Mouse (Mus musculus) embryonic facial prominence, embryonic 11.5 days (tissue): ENCODE measurements at regions not wholly inside any gene's neighbourhood (a gene's known extent, or its start where the extent isn't known, plus 50 kb on each side); places are given as distances from the start of the nearest gene placed in this dataset.
"Not testable (repeated sequence)": the region's sequence is repeated elsewhere in the genome, so short reads cannot be mapped to it uniquely, and the experiment has no call there.

Experiments
- ATAC-seq: fragments of 200-750 bp; cut with Nextera tagmentation; replicated peaks from 2 replicates; pipeline ENCODE4 v1.8.0; 2017; ENCODE audit warnings: low read depth; ENCODE audit not compliant: insufficient number of reproducible peaks, low FRiP score, low TSS enrichment
- DNase-seq: peaks from one replicate; pipeline ENCODE4 v3.0.0-alpha.2; 2015; ENCODE audit warnings: low spot score
- H3K27ac ChIP-seq: fragments of 300-500 bp; sonication (generic); replicated peaks from 2 replicates; pipeline ENCODE4 v1.5.1; 2014; ENCODE audit warnings: mild to moderate bottlenecking, low read depth, low read length, control low read depth
- H3K27me3 ChIP-seq: fragments of 300-500 bp; sonication (generic); 2 replicates; pipeline ENCODE4 v1.6.1; 2014; ENCODE audit warnings: mild to moderate bottlenecking, low read length, moderate library complexity, mixed read lengths; ENCODE audit not compliant: control insufficient read depth, insufficient read depth
- H3K36me3 ChIP-seq: fragments of 300-500 bp; sonication (generic); replicated peaks from 2 replicates; pipeline ENCODE4 v1.6.1; 2014; ENCODE audit warnings: low read depth, mild to moderate bottlenecking, low read length, moderate library complexity, mixed read lengths; ENCODE audit not compliant: control insufficient read depth, insufficient read depth
- H3K4me1 ChIP-seq: fragments of 300-500 bp; sonication (generic); 2 replicates; pipeline ENCODE4 v1.6.1; 2014; ENCODE audit warnings: low read length, mixed read lengths; ENCODE audit not compliant: control insufficient read depth, insufficient read depth
- H3K4me2 ChIP-seq: fragments of 300-500 bp; sonication (generic); 2 replicates; pipeline ENCODE4 v1.6.1; 2014; ENCODE audit warnings: low read depth, mild to moderate bottlenecking, control low read depth, low read length, moderate library complexity
- H3K4me3 ChIP-seq: fragments of 300-500 bp; sonication (generic); 2 replicates; pipeline ENCODE4 v1.5.1; 2014; ENCODE audit warnings: low read depth, low read length, control low read depth
- H3K9ac ChIP-seq: fragments of 300-500 bp; sonication (generic); replicated peaks from 2 replicates; pipeline ENCODE4 v1.6.1; 2014; ENCODE audit warnings: mild to moderate bottlenecking, control low read depth, low read length
- H3K9me3 ChIP-seq: fragments of 300-500 bp; sonication (generic); replicated peaks from 2 replicates; pipeline ENCODE4 v1.6.1; 2016; ENCODE audit warnings: mild to moderate bottlenecking, low read length, inconsistent platforms, mixed read lengths; ENCODE audit not compliant: control insufficient read depth
- WGBS: fragments of 180-500 bp; shearing (Covaris S2); extraction: QIAGEN DNeasy Blood & Tissue Kit; methylation state at CpG from one replicate; pipeline ENCODE4 v1.1.7; 2014; 5-methylcytosine and 5-hydroxymethylcytosine counted together

GRCm38 (mm10) chr3:69669541-69669940 lies 52.2 kb upstream of the Nmd3 start:
- Histone ChIP-seq H3K4me2 (no peak overlapping the region), H3K27me3 (no peaks in the 10 kb centered on the region), H3K9me3 (no peaks in the 10 kb centered on the region), H3K4me3 (no peak overlapping the region), H3K9ac (no peak overlapping the region), H3K36me3 (no peaks in the 10 kb centered on the region), H3K27ac (no peak overlapping the region), H3K4me1 (no peaks in the 10 kb centered on the region)
- DNase-seq (no peak), ATAC-seq (no peak)
- 86% methylated on average over 10 of the region's 10 CpGs for WGBS

DNA sequence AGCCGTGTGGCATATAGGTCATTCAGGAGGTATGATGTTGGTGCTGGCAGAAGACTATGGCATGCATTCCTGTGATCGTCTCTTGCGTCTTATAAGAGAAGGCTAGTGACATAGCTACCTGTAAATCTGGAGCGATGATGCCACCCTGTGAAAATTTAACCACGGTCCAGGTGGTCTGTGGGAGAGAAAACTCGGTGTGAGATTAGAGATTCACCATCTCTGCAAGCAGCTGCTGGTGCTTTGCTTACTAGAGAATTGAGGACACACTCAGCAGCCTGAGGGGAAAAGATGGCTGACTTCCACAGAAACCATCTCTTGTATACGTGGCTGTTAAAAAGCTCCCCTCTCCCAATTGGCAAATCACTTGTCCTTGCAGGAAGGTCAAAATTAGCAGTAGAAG lies 54.0 kb upstream of the Nmd3 start:
- Histone ChIP-seq H3K4me1 (no peaks in the 10 kb centered on the region), H3K9ac (no peak overlapping the region), H3K27me3 (no peaks in the 10 kb centered on the region), H3K4me3 (no peak overlapping the region), H3K4me2 (no peak overlapping the region), H3K36me3 (no peaks in the 10 kb centered on the region), H3K27ac (no peak overlapping the region), H3K9me3 (no peaks in the 10 kb centered on the region)
- ATAC-seq (no peak), DNase-seq (no peak)
- 83% methylated on average over 7 of the region's 7 CpGs for WGBS

GRCm38 (mm10) chr3:69667359-69667758 lies 54.4 kb upstream of the Nmd3 start:
- no peaks in the 10 kb centered on the region for H3K27me3 ChIP-seq
- WGBS: 85% methylated on average over 3 of the region's 3 CpGs
- H3K4me3 ChIP-seq: no peak overlapping the region
- no peak for DNase-seq
- H3K36me3 ChIP-seq: no peaks in the 10 kb centered on the region
- H3K4me2 ChIP-seq: no peak overlapping the region
- no peak for ATAC-seq
- no peak overlapping the region for H3K9ac ChIP-seq
- H3K4me1 ChIP-seq: no peaks in the 10 kb centered on the region
- H3K9me3 ChIP-seq: no peaks in the 10 kb centered on the region
- H3K27ac ChIP-seq: no peak overlapping the region

DNA sequence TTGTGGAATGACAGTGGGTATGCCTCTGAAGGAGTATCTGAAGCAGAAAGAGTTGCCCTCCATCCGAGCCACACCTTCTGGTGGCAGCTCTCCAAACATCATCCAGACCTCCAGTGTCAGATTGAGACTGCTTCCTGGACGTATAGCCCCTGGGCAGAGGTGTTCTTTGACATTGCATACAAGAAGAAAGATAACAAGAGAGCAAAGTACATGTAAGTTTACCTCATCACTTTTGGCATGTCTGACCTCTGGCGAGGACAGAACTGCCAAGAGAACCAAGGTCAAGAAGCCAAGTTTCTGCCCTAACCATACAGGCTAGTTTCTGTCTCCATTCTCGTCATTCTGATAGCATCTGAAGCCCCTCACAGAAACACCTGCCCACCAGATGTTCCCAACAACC lies 57.5 kb upstream of the Nmd3 start:
- ATAC-seq (no peak), DNase-seq (no peak)
- Histone ChIP-seq H3K4me1 (no peaks in the 10 kb centered on the region), H3K9me3 (no peaks in the 10 kb centered on the region), H3K4me2 (no peak overlapping the region), H3K4me3 (no peak overlapping the region), H3K27me3 (no peaks in the 10 kb centered on the region), H3K36me3 (no peaks in the 10 kb centered on the region), H3K27ac (no peak overlapping the region), H3K9ac (no peak overlapping the region)
- 53% methylated on average over 4 of the region's 4 CpGs for WGBS

- H3K9me3 ChIP-seq: no peaks in the 10 kb centered on the region
- H3K4me2 ChIP-seq: no peak overlapping the region
- 77% methylated on average over 2 of the region's 2 CpGs for WGBS
- no peak overlapping the region for H3K4me3 ChIP-seq
- H3K4me1 ChIP-seq: no peaks in the 10 kb centered on the region
- no peaks in the 10 kb centered on the region for H3K36me3 ChIP-seq
- ATAC-seq (no peak), DNase-seq (no peak)
- no peak overlapping the region for H3K9ac ChIP-seq
- no peak overlapping the region for H3K27ac ChIP-seq
- H3K27me3 ChIP-seq: no peaks in the 10 kb centered on the region
Observed at GRCm38 (mm10) chr3:69658185-69658584, 59.4 kb upstream of the B3galnt1 start.

- Histone ChIP-seq H3K9me3 (no peaks in the 10 kb centered on the region), H3K9ac (no peak overlapping the region), H3K4me3 (no peak overlapping the region), H3K4me1 (no peaks in the 10 kb centered on the region), H3K27ac (no peak overlapping the region), H3K4me2 (no peak overlapping the region), H3K36me3 (no peaks in the 10 kb centered on the region), H3K27me3 (no peaks in the 10 kb centered on the region)
- DNase-seq: no peak
- ATAC-seq: no peak
Observed at GRCm38 (mm10) chr3:69657570-69657969, 58.8 kb upstream of the B3galnt1 start.

GRCm38 (mm10) chr3:69655651-69656050 lies 56.9 kb upstream of the B3galnt1 start:
- H3K27me3 ChIP-seq, ATAC-seq: not testable (repeated sequence)
- peak; percentile 42 for DNase-seq

DNA sequence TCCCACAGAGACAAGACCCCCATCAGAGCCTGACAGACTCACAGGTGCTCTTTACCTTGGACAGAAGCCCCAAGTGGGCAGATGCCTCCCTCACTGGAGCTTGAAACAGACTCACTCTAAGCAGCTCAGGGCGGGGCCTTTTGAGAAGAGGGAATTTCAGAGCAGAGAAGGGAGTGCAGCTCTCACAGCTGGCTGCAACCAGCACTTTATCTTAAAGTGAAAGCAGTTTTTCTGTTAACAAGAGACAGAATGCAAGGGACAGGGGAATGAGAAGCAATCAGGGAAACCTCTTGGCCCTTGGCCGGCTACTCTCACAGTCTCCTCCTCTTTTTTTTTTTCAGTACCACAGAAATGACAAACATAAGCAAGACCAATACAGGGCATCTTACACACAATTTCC lies 56.2 kb upstream of the B3galnt1 start:
- no peak overlapping the region for H3K27ac ChIP-seq
- no peaks in the 10 kb centered on the region for H3K9me3 ChIP-seq
- H3K4me1 ChIP-seq: no peaks in the 10 kb centered on the region
- no peak overlapping the region for H3K9ac ChIP-seq
- no peaks in the 10 kb centered on the region for H3K36me3 ChIP-seq
- 30% methylated on average over 2 of the region's 2 CpGs for WGBS
- H3K27me3 ChIP-seq: no peaks in the 10 kb centered on the region
- no peak overlapping the region for H3K4me2 ChIP-seq
- H3K4me3 ChIP-seq: no peak overlapping the region
- DNase-seq (no peak), ATAC-seq (no peak)

More at GRCm38 (mm10) chr3:69655651-69656050, 56.9 kb upstream of the B3galnt1 start:
- not testable (repeated sequence) for H3K27ac ChIP-seq, H3K4me3 ChIP-seq, H3K36me3 ChIP-seq, H3K9ac ChIP-seq, H3K4me2 ChIP-seq, H3K9me3 ChIP-seq, H3K4me1 ChIP-seq
- 37% methylated on average over 10 of the region's 10 CpGs for WGBS

DNA sequence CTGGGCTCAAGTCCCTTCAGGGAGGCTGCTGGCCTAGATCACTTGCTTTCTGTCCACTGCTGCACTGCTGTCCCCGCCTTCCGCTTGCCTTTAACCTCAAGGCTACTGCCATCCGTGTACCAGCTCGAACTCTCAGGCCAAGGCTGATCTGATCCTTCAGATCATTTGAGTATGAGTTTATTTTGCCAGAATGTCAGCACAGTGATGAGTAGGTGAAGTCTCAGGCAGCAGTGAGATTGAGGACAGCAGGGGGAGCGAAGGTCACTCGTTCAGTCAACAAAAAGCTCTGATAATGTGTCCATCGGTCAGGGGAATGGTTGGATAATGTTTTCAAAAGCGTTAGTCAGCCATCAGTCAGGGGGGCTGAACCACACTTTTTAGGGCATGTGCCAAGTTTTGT lies 54.6 kb upstream of the B3galnt1 start:
- H3K36me3 ChIP-seq, H3K9me3 ChIP-seq, ATAC-seq, H3K4me2 ChIP-seq, H3K27ac ChIP-seq, H3K27me3 ChIP-seq, DNase-seq, H3K9ac ChIP-seq, H3K4me1 ChIP-seq, H3K4me3 ChIP-seq: not testable (repeated sequence)
- 72% methylated on average over 8 of the region's 8 CpGs for WGBS
